Mouse (Mus musculus) monocyte, adult 2 months (primary cell): ENCODE data around the gene Dstn.

ENCODE experiments used
- DNase-seq, 2 experiments: peaks; one replicate each; pipeline ENCODE4 v3.0.0; 2022; ENCODE audit warnings: low spot score in 2 of 2, low read depth in 1 of 2

Gene Dstn

DNA sequence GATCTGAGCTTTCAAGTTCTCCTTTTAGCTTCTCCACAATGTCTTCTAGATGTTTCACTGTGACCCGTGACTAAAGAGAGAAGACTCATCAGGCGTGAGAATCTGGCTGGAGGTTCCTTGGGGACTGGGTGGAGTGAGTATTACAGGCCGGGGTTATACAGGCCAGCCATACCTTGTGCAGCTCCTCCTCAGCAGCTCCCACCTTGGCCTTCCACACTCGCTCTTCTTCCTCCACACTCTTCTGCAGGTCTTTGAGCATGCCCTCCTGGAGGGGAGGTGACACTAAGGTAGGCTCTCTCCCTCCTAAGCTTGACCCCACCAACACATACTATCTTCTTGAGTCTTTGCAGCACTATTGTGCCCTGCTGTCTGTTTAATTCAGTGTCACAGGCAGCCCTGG lies 38.8 kb downstream of the Dstn start:
- DNase-seq, result no peak

DNA sequence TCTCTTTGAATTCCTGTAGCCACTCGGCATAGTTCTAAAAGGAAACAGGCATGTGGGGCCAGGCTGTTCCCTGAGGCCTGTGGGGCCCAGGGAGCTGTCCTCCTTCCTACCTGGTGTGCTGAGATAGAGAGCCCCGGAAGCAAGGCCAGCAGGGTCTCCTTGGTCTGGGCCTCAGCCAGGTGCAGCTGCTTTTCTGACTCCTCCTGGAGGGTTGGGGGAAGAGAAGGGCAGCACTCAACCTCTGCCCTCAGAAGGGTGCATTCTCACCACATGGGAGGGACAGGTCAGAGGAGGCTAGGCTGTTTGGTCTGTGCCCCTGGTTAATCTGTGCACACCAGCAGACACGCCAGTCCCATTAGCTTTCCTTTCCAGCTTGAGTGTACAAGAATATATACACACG lies 39.9 kb downstream of the Dstn start:
- DNase-seq, result no peak

DNA sequence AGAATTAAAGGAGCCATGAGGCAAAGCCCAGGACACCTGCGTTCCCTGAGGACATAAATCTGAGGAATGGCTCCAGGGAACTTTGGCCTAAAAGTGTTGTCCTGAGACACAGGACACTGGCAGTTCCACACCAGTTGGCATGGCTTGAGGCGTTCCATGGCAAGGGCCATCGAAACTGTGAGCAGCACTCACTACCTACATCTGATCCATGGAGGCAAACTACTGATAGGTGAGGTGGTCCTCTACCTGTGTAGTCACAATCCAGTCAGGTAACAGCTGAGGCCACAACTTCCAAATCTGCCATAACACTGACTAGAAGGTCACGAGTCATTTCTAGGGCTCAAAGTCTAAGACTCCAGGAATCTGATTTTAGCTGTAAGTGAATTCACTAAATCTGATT lies 40.6 kb downstream of the Dstn start:
- no peak for DNase-seq

DNA sequence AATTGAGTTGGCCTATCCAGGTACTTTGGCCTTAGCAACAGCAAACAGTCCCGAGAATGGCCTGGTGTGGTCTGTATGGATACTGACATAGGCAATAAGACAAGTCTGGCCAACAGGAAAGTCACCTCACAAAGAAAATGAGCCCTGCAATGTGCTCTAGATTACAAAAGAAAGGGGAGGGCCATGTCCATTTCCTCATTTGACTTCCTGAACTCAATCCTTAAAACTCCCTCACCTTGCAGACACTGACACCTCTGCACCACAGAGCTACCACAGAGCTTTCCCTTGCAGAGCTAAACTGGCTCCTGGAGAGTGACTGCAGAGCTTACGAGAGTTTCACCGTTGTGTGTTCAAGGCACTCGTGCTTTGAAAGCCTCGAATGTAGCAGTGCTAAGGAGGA lies 47.1 kb downstream of the Dstn start:
- no peak for DNase-seq

DNA sequence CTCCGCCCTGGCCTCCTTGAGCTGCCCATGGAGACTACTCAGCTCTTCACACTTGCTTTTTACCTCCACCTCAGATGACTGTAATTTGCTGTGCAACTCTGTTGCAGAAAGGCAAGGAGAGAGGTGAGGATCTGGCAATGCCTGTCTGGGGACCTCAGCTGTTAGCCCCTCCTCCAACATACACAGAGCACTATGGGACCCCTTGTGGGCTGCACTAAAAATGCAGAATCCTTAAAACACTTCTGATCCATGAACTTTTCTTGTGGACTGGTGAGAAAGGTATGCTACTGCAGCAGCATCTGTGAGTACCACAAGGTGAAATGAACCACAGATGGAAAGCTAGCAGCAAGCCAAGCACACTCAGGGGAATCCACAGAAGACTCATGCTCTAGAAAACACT lies 48.2 kb downstream of the Dstn start:
- no peak for DNase-seq

DNA sequence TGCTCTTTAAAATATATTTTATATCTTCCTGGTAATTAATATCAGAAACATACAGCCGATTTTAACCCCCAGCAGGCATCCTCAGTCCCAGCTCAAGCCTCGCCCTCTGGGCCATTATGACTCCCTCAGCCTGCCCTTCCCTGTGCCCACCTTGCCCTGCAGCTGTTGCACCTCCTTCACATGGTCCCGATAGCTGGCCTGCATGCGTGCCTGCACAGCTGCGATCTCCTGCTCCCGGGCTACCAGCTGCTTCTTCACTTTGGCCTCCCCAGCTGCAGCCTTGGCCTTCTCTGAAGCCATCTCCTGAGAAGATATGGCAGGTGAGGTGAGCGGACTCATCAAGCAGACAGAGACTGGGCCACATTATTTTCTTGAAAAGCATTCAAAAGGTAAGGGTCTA lies 54.1 kb downstream of the Dstn start:
- no peak for DNase-seq

DNA sequence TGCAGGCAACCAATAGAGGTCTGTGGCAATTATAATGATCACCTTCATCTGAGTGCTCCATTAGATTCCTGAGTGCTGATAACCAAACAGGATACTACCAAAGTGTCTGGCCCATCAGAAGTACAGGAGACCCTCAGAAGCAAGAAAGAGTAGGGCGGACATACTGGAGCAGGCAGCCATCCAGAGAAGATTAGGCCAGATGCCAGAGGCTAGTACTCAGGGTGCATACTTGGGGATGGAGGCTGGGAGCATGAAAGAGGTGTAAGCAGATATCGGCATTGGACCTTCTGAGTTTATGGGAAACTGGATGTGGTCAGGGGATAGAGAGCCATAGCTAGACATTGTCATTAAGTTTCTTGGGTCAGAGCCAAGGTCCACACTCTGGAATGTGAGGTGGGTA lies 55.7 kb downstream of the Dstn start:
- no peak for DNase-seq

DNA sequence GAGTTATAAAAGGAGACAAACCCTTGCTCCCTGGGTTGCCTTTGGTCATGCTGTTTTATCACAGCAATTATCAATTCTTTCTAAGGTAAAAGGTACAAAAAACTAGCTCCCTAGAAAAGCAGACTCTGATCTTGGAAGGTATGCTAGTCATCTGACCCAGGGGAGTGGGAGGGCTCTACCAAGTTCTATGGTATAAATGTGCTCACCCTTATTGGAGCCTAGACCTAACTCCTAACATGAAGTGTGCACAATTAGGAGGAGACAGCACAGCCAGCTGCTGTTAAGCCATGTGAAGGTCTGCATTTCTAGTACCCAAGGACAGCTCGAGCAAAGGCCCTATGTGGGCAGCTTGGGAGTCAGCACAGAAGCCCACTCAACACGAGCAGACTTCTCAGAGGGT lies 56.8 kb downstream of the Dstn start:
- DNase-seq, result no peak

DNA sequence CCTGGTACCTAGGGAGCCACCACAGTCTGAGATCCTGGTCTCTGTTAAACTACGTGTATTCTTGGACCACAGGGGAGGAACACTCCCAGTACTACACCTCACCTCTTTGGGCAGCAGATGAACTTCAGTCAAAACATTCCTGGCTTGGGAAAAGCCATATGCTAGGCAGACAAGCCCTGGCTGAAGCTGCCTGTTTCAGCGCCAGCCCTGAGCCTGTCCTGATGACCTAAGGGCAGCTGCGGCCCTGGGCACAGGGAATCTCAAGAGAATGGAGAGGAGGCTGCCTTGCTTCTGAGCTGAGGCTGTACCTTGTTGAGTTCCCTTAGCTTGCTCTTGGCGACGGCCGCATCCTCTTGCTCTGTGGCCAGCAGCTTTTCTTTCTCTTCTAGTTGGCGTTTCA lies 58.0 kb downstream of the Dstn start:
- DNase-seq, result no peak

DNA sequence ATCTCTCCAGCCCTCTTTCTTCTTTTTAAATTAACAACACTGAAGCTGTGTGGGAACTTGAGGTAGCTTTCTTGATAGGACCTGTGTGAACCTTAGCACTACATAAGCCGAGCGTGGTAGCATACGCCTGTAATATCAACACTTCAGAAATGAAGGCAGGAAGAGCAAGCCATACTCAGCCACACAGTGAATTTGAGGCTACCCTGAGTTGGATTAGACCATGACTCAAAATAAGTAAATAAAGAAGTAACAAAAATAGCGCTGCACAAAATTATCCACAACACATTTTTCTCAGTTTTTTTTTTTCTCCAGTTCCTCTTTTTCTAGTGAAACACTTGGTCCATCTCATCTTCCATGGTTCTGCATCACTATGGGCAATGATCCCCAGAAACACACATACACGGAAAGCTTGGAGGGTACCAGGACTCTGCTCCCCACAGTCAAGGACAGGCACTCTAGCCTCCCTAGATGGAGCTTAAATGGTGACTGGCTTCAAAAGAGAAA lies 60.1 kb downstream of the Dstn start:
- no peak for DNase-seq

DNA sequence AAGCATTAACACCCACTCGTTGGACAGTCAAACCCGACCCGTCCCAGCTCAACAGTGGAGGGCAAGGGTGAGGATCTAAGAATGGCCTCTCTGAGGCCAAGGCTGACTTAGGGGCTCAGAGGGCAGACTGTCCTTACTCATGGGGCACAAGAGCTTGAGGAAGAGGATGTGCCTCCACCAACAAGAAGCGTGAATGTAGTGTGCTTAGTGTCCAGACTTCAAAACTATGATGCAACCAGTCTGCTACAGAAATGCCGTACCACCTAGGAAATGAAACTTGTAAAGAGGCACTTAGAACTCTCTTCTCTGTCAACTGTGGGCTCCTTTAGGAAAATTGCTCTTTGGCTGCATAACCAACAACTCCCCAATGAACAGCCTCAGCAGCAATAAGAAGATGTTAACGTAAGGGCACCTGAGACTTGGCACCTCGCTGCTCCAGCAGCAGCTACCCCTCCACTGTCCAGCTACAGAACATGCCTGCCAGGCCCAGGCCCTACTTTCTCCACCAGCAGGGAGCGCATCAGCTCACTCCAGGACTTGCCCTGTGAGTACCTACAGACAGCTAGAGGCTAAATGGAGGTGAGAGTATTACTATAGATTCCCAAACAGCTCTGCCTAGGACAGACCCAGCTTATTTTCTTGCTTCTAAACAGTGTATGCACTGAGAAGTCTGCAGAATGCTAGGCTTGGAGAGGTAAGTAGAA lies 63.5 kb downstream of the Dstn start:
- peak in 1 of 2 experiments; percentile 16 for DNase-seq

DNA sequence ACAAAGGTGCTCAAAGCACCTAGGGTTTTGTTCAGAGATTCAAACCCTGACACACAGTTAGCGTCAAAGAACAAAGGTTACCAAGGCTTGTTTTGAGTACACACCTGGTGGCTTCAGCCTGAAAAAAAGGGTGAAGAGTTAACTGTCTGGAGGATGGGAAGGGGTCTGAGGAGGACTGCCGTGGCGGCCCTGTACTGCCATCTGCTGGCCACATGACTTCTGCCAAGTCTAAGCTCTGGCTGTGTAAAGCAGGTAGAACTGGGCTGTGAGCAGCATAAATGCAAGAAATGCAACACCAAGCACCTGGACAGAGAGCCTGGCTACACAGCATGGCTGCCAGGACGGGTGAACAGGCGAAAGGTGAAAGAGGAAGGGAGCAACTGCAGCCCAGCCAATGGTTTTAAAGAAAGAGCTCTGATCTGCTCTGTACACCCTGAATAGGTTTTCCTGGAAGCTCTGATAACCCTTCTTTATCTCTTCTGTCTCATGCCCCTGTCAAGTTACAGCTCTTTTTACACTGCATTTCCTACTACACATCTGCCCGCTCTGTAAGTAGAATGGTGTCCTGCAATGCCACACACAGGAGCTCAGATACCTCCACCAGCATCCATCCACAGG lies 65.8 kb downstream of the Dstn start:
- DNase-seq, result peak in 1 of 2 experiments; percentile 16

DNA sequence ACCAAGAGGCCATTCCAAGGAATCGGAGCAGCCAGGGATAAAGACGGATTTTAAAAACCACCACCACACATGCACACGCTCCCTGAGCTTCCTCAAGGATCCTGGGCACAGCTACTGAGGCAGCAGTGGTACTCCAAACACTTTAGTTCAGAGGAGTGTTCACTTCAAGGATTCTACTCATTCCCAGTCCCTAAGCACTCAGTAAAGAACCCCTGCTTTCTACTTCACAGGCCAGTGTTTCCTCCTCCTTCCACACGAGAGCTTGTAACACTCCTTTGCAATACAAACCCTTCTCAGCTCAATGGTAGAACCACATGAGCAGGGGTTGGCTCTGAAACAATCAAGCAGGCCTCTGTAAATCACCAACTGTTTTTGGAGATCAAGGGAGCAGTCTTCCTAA lies 67.0 kb downstream of the Dstn start:
- DNase-seq, result no peak

DNA sequence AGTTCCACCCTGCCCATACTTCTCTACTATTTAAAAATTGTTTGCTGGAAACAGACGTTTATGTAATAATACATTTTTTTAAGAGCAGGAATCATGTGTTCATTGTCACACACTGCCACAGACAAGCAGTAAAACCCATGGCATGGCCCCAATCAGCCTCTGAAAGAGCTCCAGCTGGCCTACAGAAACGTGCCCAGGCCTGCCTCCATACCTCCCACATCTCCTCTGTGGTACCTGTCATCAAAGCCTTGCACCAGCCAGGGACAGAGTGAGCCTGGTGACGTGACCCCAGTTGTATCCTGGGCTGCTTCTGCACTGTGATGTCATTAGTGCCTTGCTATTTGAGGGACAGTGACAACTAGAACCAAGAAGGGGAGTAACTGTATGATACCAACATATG lies 67.8 kb downstream of the Dstn start:
- DNase-seq, result no peak

DNA sequence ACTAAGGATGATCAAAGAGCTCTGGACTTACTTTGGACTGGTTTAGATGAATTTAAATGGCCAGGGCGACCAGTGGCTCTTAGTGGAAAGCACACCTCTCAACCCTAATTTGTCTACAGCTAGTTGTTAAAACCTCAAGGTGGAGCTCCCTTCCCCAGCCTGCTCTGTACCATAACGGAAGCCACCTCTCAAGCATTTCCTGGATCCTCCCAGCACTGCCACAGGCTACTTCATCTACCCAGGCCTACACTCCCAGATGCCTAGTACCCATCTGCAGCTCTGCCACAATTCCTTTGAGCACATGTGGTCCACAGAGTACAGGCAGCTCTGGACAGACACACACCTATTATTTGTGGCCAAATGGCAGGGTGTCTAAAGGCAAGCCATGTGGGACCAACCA lies 68.4 kb downstream of the Dstn start:
- no peak for DNase-seq

DNA sequence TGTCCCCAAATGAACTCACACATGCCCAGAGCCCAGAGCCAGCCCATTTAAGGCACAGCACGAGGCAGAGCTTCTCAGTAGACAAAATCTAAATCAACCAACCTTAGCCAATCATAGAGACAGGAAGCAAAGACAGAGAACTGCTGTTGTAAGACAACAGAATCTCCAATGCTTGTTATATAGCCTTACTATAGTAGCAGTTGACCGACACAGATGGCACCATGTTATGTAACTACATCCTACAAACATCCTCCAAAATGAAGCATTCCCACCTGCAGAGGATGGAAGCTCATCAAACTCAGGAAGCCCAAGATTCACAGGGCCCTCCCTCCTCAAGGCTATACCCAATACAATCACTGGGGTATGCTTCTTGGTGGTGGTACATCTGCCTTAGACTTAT lies 72.4 kb downstream of the Dstn start:
- DNase-seq, result no peak

DNA sequence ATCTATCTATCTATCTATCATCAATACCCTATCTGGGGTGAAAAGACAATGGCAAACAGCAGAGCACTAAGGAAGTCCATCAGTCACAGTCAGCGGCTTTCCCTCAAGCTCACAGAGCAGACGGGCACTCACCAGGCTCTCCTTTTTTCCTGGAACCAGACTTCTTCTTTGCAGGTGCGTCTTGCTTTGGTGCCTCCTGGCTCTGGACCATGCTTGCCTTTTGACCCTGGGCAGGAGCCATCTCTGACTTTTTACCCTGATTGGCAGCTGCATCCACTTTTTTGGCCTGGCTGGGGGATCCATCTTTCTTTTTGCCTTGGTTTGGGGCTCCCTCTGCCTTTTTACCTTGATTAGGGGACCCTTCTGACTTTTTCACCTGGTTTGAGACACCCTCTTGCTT lies 72.9 kb downstream of the Dstn start:
- no peak for DNase-seq

DNA sequence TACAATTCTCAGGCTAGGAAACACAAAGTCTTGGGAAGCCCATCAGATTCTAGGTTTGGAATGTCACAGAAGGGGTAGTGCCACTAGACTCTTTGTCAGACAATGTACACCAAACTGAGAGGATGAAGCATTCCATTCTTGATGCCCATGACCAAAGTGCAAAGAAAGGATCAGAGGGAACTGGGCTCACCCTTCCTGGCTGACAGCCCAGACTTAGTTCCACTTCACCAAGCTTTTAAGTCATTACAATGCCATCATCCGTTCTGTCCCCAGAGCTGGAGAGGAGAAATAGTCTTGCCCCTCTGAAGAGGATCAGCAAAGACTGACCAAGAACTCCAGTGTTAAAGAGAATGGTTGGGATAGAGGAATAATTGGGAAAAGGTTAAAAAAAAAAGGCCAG lies 75.9 kb downstream of the Dstn start:
- no peak for DNase-seq

DNA sequence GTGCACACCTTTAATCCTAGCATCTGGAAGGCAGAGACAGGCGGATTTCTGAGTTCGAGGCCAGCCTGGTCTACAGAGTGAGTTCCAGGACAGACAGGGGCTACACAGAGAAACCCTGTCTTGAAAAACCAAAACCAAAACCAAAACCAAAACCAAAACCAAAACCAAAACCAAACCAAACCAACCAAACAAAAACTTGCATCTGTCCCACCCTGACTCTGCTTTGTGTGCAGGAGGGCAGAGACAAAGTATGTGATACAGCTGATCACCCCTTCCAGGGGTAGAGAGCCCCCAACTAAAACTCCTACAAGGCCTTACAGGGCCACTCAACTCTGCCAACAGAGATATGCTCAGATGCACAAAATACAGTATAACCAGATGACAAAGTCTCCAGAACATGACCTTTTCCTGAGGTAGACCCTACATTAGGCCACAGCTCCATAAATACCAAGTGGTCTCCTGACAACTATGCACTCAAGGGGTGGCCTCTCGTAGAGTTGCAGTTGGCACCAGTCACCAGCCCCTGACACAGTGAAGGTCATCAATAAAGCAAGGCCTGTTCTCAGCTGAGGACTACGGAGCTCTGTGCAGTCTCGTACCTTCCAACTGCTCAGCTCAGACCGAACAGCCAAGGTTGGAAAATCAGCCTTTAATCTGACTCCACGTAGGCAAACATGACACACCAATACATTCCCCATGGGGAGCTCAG lies 77.0 kb downstream of the Dstn start:
- DNase-seq, result no peak
